ENCODE assay signal across 37 mouse cellular contexts in the genomic region with DNA sequence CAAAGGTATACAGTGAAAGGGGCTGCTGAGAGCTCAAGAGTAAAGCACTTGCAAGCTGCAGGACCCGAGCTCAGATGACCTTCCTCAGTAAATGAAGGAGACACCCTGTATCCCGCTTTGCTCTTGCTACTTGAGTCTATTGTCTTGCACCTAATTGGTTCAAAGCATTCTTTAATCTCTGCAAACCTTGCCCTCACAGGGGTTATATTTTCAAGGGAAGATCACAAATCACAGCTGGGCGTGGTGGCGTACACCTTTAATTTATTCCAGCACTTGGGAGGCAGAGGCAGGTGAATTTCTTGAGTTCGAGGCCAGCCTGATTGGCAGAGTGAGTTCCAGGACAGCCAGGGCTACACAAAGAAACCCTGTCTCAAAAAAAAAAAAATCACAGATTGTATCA. TPM values are rescaled to one million over a fixed set of nuclear protein-coding genes. Genes with fewer than 3 reads are reported as not detected.
DNase-seq lines count a peak whose midpoint lies in the region; ATAC-seq and TF ChIP-seq lines count a peak whose summit lies in the region.
"Had no signal": no experiment of that assay in that cellular context is flagged by ENCODE, and none has a peak within 500 bp of the region (broad histone marks: within the 10 kb centered on the region; RNA-seq: fewer than 3 reads in every experiment).

No protein-coding gene starts in this region.

- H3K9ac ChIP-seq in midbrain, embryonic 11.5 days (ENCODE audit: low read length) = no peak overlapping the region
- H3K9ac ChIP-seq in ES-E14 (ENCODE audit: insufficient read depth, low read depth, low read length, poor library complexity, severe bottlenecking) = peak overlapping the region; percentile 38; the same call in 1 of the 2 replicates
- H3K9ac ChIP-seq: embryonic facial prominence, embryonic 15.5 days; forebrain, embryonic 13.5 days; hindbrain, embryonic 14.5 days; midbrain, embryonic 15.5 days had no signal

- in situ Hi-C loops in ES-E14 (cut with MboI; ENCODE audit: low sequenced_read_pairs in 2 of 2, unreplicated experiment in 2 of 2) = no loop called here

- H3K4me1 ChIP-seq in midbrain, embryonic 11.5 days (ENCODE audit: control insufficient read depth, insufficient read depth, low read length) = peaks cover 6% of the 10 kb centered on the region; the same call in 1 of the 2 replicates
- peaks cover 5% of the 10 kb centered on the region; the same call in 1 of the 2 replicates for H3K4me1 ChIP-seq in midbrain, embryonic 10.5 days
- H3K4me1 ChIP-seq in ES-E14 (ENCODE audit: control insufficient read depth in 2 of 2, insufficient read depth in 2 of 2, low read length in 2 of 2, poor library complexity in 1 of 2) = no peaks in the 10 kb centered on the region; a peak in 1 of 4 replicates
- H3K4me1 ChIP-seq: heart, embryonic 10.5 days had no signal

- peaks cover 11% of the 10 kb centered on the region; the same call in 1 of the 2 replicates for H3K36me3 ChIP-seq in midbrain, embryonic 11.5 days (ENCODE audit: control insufficient read depth, insufficient read depth, low read length)
- peaks cover 50% of the 10 kb centered on the region for H3K36me3 ChIP-seq in midbrain, embryonic 10.5 days
- H3K36me3 ChIP-seq in ES-E14 (ENCODE audit: control insufficient read depth, insufficient read depth, low read length, poor library complexity, severe bottlenecking) = peaks cover 21% of the 10 kb centered on the region

- H3K27me3 ChIP-seq in midbrain, embryonic 11.5 days (ENCODE audit: control insufficient read depth, insufficient read depth, low read length) = no peaks in the 10 kb centered on the region
- H3K27me3 ChIP-seq in midbrain, embryonic 10.5 days (ENCODE audit: low read depth, poor library complexity, severe bottlenecking) = no peaks in the 10 kb centered on the region
- H3K27me3 ChIP-seq: embryonic facial prominence, embryonic 15.5 days; forebrain, embryonic 13.5 days; midbrain, embryonic 15.5 days; Patski had no signal

- no peaks in the 10 kb centered on the region for H3K9me3 ChIP-seq in midbrain, embryonic 11.5 days (ENCODE audit: control insufficient read depth, low read length)
- no peaks in the 10 kb centered on the region for H3K9me3 ChIP-seq in midbrain, embryonic 10.5 days (replicated peaks)
- H3K9me3 ChIP-seq in ES-E14 (ENCODE audit: control insufficient read depth, insufficient read depth, low read depth, low read length) = no peaks in the 10 kb centered on the region
- H3K9me3 ChIP-seq: embryonic facial prominence, embryonic 10.5 days; embryonic facial prominence, embryonic 15.5 days; forebrain, embryonic 13.5 days; heart, embryonic 10.5 days; midbrain, embryonic 15.5 days had no signal

- ATAC-seq in midbrain, embryonic 11.5 days (ENCODE audit: low FRiP score) = no peak
- ATAC-seq: forebrain, embryonic 13.5 days; inflammation-experienced regulatory T-cells, adult 6 months; midbrain, embryonic 15.5 days; Patski had no signal

- no peak overlapping the region for H3K27ac ChIP-seq in midbrain, embryonic 11.5 days (ENCODE audit: low read depth, low read length)
- no peak overlapping the region for H3K27ac ChIP-seq in midbrain, embryonic 10.5 days (replicated peaks)
- peak overlapping the region; percentile 36; the same call in 1 of the 2 replicates for H3K27ac ChIP-seq in ES-E14 (ENCODE audit: insufficient read depth, low read depth, low read length, poor library complexity, severe bottlenecking)
- H3K27ac ChIP-seq: embryonic facial prominence, embryonic 10.5 days; embryonic facial prominence, embryonic 15.5 days; forebrain, embryonic 13.5 days; heart, embryonic 10.5 days; hindbrain, embryonic 14.5 days; macrophage; midbrain, embryonic 15.5 days had no signal

- WGBS in midbrain, embryonic 11.5 days = 92% methylated on average over 5 of the region's 5 CpGs
- WGBS in midbrain, embryonic 10.5 days = 94% methylated on average over 5 of the region's 5 CpGs

- DNase-seq in midbrain, embryonic 11.5 days (ENCODE audit: low spot score, missing footprints) = peak; percentile 75
- no peak for DNase-seq in midbrain, embryonic 10.5 days (ENCODE audit: low spot score)
- DNase-seq in ES-E14 (ENCODE audit: low read depth, low spot score) = peak; percentile 76
- peak; percentile 5 for DNase-seq in induced T-regulatory cell, adult 2 months (ENCODE audit: low read depth)
- no peak for DNase-seq in heart, postnatal 4 days
- no peak for DNase-seq in thymus, postnatal 14 days
- DNase-seq in kidney, postnatal 4 days = no peak
- DNase-seq: adrenal gland, postnatal 25 days; B cell, adult 2 months; cerebellum, adult 11-12 months; cerebellum, postnatal 10 days; gastrocnemius, postnatal 10 days; heart, postnatal 36 days; kidney, adult 2 months; kidney, postnatal 36 days; layer of hippocampus, postnatal 36 days; left cerebral cortex, postnatal 4 days; lung, adult 18-20 months; lung, postnatal 10 days; right cerebral cortex, postnatal 25 days; thymus, postnatal 25 days had no signal

- H3K4me2 ChIP-seq in midbrain, embryonic 11.5 days = no peak overlapping the region
- H3K4me2 ChIP-seq: embryonic facial prominence, embryonic 15.5 days; forebrain, embryonic 13.5 days; hindbrain, embryonic 14.5 days; midbrain, embryonic 15.5 days had no signal

- H3K4me3 ChIP-seq in midbrain, embryonic 11.5 days (ENCODE audit: low read depth, low read length) = no peak overlapping the region
- no peak overlapping the region for H3K4me3 ChIP-seq in midbrain, embryonic 10.5 days
- peak overlapping the region in 1 of 2 experiments; percentile 100; a peak in 1 of 4 replicates for H3K4me3 ChIP-seq in ES-E14 (ENCODE audit: insufficient read depth in 1 of 2, low read depth in 1 of 2, low read length in 2 of 2, poor library complexity in 1 of 2, severe bottlenecking in 1 of 2)
- H3K4me3 ChIP-seq: embryonic facial prominence, embryonic 10.5 days; embryonic facial prominence, embryonic 15.5 days; forebrain, embryonic 13.5 days; heart, embryonic 10.5 days; midbrain, embryonic 15.5 days had no signal

TF ChIP-seq in ES-E14, 5 proteins besides CTCF, POLR2A, EP300 and RAD21:
- TF ChIP-seq ZNF384 (IDR thresholded peaks at IDR 0.05; ENCODE audit: low read depth, low read length) (no peak), CHD2 (IDR thresholded peaks at IDR 0.05; ENCODE audit: low read depth, low read length) (peak; percentile 20; the same call in 1 of the 2 replicates), HCFC1 (IDR thresholded peaks at IDR 0.05; ENCODE audit: borderline replicate concordance, insufficient read depth, low read length) (no peak)

RNA-seq across cellular contexts. Expression of gene Rps23, which starts 2.4 kb away (rescaled TPM):
- 229 and 231 TPM in 2 replicates for polyA plus RNA-seq in midbrain, embryonic 11.5 days (2014; fragmentation: Nextera tagmentation; extraction: Ambion mirVana)
- 160 and 190 TPM in 2 replicates for polyA plus RNA-seq in midbrain, embryonic 10.5 days (2016; fragmentation: Nextera tagmentation; extraction: Ambion mirVana)
- total RNA-seq in ES-E14 (2012; rRNA removed) = 1,480 and 1,858 TPM in 2 replicates
- 100 to 1,000 TPM; 294 to 301 TPM for total RNA-seq in heart, postnatal 4 days (2021)

RNA-seq across cellular contexts. Expression of gene Atp6ap1l, which starts 20.0 kb away (rescaled TPM):
- polyA plus RNA-seq in midbrain, embryonic 11.5 days (2014; fragmentation: Nextera tagmentation; extraction: Ambion mirVana) = 0.18 and 0.30 TPM in 2 replicates
- not detected in 2 replicates for polyA plus RNA-seq in midbrain, embryonic 10.5 days (2016; fragmentation: Nextera tagmentation; extraction: Ambion mirVana)
- total RNA-seq in ES-E14 (2012; rRNA removed) = 0.49 TPM in 1 of 2 replicates, not detected in the other
- 1 to 10 TPM in 1 of 2 experiments, under 1 TPM in 1; 0.65 to 1.6 TPM for total RNA-seq in heart, postnatal 4 days (2021)
- total RNA-seq: adrenal gland, adult 18-20 months; adrenal gland, postnatal 25 days; common myeloid progenitor, adult 5-6 weeks; gastrocnemius, postnatal 10 days; granulocyte monocyte progenitor cell, adult 5-6 weeks; megakaryocyte-erythroid progenitor cell, adult 5-6 weeks; neutrophil, adult 5-6 weeks had no signal
- polyA plus RNA-seq: heart, embryonic 10.5 days; inflammation-experienced regulatory T-cells, adult 6 months; kidney, embryonic 16.5 days; macrophage; Patski; stomach, embryonic 16.5 days had no signal

Comparison
In these comparisons a context has a peak if more than half of its experiments do, and no peak if none do; other contexts are left out.
1. DNase-seq: peak in midbrain, embryonic 11.5 days (single experiment), ES-E14 (single experiment) and induced T-regulatory cell, adult 2 months (single experiment); none in midbrain, embryonic 10.5 days (single experiment), heart, postnatal 4 days (single experiment), thymus, postnatal 14 days (single experiment) and kidney, postnatal 4 days (0 of 2).